Mouse (Mus musculus) kidney, postnatal 0 days (tissue): ENCODE measurements around the gene Hormad2. TPM values are rescaled to one million over a fixed set of nuclear protein-coding genes. Genes with fewer than 3 reads are reported as not detected.

Source experiments
- ATAC-seq: fragments of 200-750 bp; cut with Nextera tagmentation; replicated peaks from 2 replicates; pipeline ENCODE4 v1.8.0; 2017; ENCODE audit warnings: low read depth, moderate number of reproducible peaks, moderate TSS enrichment, moderate library complexity; ENCODE audit not compliant: low FRiP score
- DNase-seq: peaks from one replicate; pipeline ENCODE4 v3.0.0-alpha.2; 2016; ENCODE audit warnings: low spot score
- H3K27ac ChIP-seq: fragments of 300-500 bp; sonication (generic); 2 replicates; pipeline ENCODE4 v1.5.1; 2014; ENCODE audit warnings: mild to moderate bottlenecking
- H3K27me3 ChIP-seq: fragments of 300-500 bp; sonication (generic); 2 replicates; pipeline ENCODE4 v1.6.1; 2014; ENCODE audit warnings: low read length, mixed read lengths; ENCODE audit not compliant: insufficient read depth
- H3K36me3 ChIP-seq: fragments of 300-500 bp; sonication (generic); 2 replicates; pipeline ENCODE4 v1.6.1; 2014; ENCODE audit warnings: low read length, mixed read lengths; ENCODE audit not compliant: insufficient read depth
- H3K4me1 ChIP-seq: fragments of 300-500 bp; sonication (generic); replicated peaks from 2 replicates; pipeline ENCODE4 v1.6.1; 2014; ENCODE audit warnings: antibody characterized with exemption, low read length, mixed read lengths; ENCODE audit not compliant: insufficient read depth
- H3K4me2 ChIP-seq: fragments of 300-500 bp; sonication (generic); 2 replicates; pipeline ENCODE4 v1.6.1; 2014; ENCODE audit warnings: mild to moderate bottlenecking, low read length, moderate library complexity, mixed read lengths
- H3K4me3 ChIP-seq: fragments of 300-500 bp; sonication (generic); replicated peaks from 2 replicates; pipeline ENCODE4 v1.5.1; 2014; ENCODE audit warnings: low read depth, low read length
- H3K9ac ChIP-seq: fragments of 300-500 bp; sonication (generic); 2 replicates; pipeline ENCODE4 v1.6.1; 2014; ENCODE audit warnings: low read depth, low read length
- H3K9me3 ChIP-seq: fragments of 300-500 bp; sonication (generic); replicated peaks from 2 replicates; pipeline ENCODE4 v1.6.1; 2016; ENCODE audit warnings: low read length, inconsistent platforms, mixed read lengths
- CTCF ChIP-seq: IDR thresholded peaks from 2 replicates; pipeline ENCODE4 v1.5.1; 2016; ENCODE audit warnings: antibody characterized with exemption, low read depth, mild to moderate bottlenecking, moderate library complexity
- WGBS: fragments of 180-500 bp; shearing (Covaris S2); extraction: QIAGEN DNeasy Blood & Tissue Kit; methylation state at CpG from one replicate; pipeline ENCODE4 v1.1.7; 2014; 5-methylcytosine and 5-hydroxymethylcytosine counted together
- polyA plus RNA-seq: library from polyadenylated mRNA; unstranded; fragments of >200 nt; fragmentation: Nextera tagmentation; extraction: Ambion mirVana; gene quantifications from 2 replicates; pipeline ENCODE4 v1.2.1, GENCODE M21; 2015

Hormad2 gene
- polyA plus RNA-seq, 1 experiment from 2014 or later, result 0.26 TPM

DNA sequence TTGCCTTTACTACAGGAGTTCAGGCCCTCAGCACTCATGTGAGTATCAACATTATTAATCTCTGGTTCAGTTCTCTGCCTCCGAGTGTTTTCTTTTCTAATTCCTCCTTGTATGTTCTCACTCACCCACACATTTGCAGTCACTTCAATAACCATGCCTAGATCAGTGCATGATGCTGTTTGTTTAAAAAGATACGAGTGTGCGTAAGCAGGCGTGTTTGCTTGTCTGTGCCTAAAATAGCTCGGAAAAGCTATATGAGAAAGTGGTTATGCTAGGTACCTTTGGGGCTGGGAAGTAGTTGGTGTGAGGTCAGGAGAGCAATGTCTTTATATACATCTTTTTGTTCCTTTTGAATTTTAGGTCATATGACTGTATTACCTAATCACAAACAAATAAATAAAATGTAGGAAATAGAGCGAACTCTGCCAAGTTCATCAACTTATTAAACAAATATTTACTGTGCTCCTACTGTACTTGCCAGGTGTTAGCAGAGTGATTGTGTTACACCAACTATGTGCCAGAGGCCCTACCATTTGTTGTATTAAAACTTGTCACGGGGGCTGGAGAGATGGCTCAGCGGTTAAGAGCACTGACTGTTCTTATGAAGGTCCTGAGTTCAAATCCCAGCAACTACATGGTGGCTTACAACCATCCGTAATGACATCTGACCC is 100.7 kb downstream of the Hormad2 start:
- H3K9me3 ChIP-seq, result no peaks in the 10 kb centered on the region
- no peaks in the 10 kb centered on the region for H3K4me1 ChIP-seq
- H3K36me3 ChIP-seq, result no peaks in the 10 kb centered on the region
- H3K4me2 ChIP-seq, result no peak overlapping the region
- no peak overlapping the region for H3K9ac ChIP-seq
- H3K27me3 ChIP-seq, result no peaks in the 10 kb centered on the region
- 80% methylated on average over 9 of the region's 9 CpGs for WGBS
- no peak overlapping the region for H3K27ac ChIP-seq
- no peak for ATAC-seq
- no peak overlapping the region for H3K4me3 ChIP-seq
- TF ChIP-seq CTCF, result no peak
- DNase-seq, result no peak

DNA sequence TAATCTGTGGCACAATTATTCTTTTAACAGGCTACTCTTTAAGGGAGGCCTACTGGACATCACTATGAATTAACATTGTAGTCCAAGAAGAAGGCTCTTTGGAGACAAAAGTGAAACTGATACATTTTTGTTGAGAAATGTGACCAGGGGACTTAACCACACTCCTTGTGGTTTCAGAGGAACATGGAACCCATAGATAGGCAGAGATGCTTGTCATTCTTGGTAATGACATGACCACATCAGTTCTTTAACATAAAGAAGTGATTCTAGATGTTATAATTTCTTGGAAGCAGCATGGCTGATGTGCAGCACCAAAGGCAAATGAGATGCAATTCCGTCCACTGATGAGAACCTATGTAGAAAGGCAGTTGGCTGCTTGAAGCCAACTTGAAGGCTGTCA is 101.6 kb downstream of the Hormad2 start:
- DNase-seq, result no peak
- Histone ChIP-seq H3K4me3 (no peak overlapping the region), H3K4me2 (no peak overlapping the region), H3K9ac (no peak overlapping the region), H3K27me3 (no peaks in the 10 kb centered on the region), H3K36me3 (no peaks in the 10 kb centered on the region), H3K4me1 (no peaks in the 10 kb centered on the region), H3K27ac (no peak overlapping the region), H3K9me3 (no peaks in the 10 kb centered on the region)
- 95% methylated on average over 1 of the region's 1 CpGs for WGBS
- TF ChIP-seq CTCF, result no peak
- no peak for ATAC-seq

DNA sequence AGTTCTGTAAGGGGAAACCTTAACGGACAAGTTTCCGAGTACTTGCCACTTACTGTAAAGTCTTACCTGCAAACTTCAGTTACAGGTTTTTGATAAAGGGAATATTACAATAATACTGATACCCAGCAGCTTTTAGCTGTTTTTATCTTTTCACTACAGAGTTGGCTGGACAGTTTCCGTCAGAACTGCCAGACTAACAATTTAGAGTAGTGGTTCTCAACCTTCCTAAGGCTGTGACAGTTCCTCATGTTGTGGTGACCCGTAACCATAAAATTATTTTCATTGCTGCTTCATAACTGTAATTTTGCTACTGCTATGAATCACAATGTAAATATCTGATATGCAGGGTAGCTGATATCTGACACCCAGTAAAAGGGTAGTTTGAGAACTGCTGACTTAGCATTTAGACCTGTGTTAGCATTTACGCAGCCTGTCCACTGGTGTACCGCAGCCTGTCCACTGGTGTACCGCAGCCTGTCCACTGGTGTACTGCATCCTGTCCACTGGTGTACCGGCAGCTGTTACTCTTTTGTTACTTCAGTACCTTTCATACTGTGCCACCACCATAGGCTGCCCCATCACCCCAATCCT is 104.1 kb downstream of the Hormad2 start:
- Histone ChIP-seq H3K4me1 (no peaks in the 10 kb centered on the region), H3K4me2 (no peak overlapping the region), H3K9ac (no peak overlapping the region), H3K36me3 (no peaks in the 10 kb centered on the region), H3K4me3 (no peak overlapping the region), H3K27me3 (no peaks in the 10 kb centered on the region), H3K27ac (no peak overlapping the region), H3K9me3 (no peaks in the 10 kb centered on the region)
- ATAC-seq, result no peak
- TF ChIP-seq CTCF, result no peak
- WGBS, result 78% methylated on average over 8 of the region's 8 CpGs
- no peak for DNase-seq

DNA sequence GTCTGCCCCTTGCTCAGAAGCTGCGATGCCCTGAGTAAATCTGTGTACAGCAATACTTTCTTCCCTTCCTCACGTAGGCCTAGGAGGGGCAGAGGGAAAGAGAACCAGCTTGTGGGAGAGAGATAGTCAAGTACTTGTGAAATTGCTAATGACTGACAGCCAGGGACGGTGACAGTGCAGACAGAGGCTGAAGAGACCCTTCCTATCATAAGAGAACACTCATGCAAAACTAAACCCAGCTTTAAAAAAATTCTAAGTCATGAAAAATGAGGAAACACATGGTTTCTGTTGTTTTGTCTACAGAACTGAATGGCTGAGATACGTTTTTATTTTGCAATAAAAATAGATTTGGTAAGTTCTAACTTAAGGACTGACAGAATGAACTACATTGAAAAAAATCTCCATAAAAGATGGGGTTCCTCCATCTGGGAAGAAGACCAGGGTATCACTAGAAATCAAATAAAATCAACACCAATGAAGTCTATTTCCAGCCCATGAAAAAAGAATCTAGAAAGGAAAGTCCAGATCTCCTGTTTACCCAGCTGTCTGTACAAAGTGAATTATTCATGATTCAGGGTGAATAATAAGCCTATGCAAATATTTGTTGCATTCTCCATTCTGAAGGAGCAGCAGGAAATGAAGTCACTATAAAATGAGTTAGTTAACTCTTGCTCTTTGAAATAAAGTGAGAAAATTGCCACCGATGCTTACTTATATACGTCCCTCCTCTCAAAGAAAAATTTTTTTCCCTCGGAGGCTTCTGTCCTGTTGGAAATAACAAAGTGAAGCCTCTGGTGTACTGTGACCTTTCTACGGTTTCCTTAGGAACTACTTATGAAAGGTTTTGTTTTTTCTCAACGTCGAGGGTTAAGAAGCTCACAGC is 104.9 kb downstream of the Hormad2 start:
- Histone ChIP-seq H3K9ac (no peak overlapping the region), H3K36me3 (no peaks in the 10 kb centered on the region), H3K27ac (no peak overlapping the region), H3K27me3 (no peaks in the 10 kb centered on the region), H3K4me1 (no peaks in the 10 kb centered on the region), H3K4me2 (no peak overlapping the region), H3K4me3 (no peak overlapping the region), H3K9me3 (no peaks in the 10 kb centered on the region)
- no peak for ATAC-seq
- no peak for TF ChIP-seq CTCF
- WGBS, result 42% methylated on average over 10 of the region's 10 CpGs
- DNase-seq, result peak; percentile 57

DNA sequence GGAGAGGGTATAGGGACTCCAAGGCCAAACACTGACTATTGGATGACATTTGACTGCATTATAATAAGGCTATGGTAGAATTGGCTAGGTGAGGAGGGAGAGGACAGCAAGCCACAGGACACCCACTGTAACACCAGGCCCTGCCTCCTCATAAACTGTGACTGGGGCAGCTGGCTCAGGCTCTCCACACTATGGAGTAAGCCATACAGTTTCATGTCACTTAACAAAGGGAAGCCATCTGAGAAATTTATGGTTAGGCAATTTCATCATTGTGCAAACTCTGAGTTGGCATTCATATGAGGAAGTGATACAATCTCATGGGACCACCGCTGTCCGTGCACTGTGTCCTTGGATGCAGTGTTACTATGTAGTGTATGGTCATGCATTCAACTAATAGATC is 107.9 kb downstream of the Hormad2 start:
- Histone ChIP-seq H3K4me2 (no peak overlapping the region), H3K9me3 (no peaks in the 10 kb centered on the region), H3K27ac (no peak overlapping the region), H3K4me3 (no peak overlapping the region), H3K4me1 (no peaks in the 10 kb centered on the region), H3K9ac (no peak overlapping the region), H3K27me3 (no peaks in the 10 kb centered on the region), H3K36me3 (no peaks in the 10 kb centered on the region)
- ATAC-seq (no peak), DNase-seq (no peak)
- no peak for TF ChIP-seq CTCF
- WGBS, result 91% methylated on average over 2 of the region's 2 CpGs

DNA sequence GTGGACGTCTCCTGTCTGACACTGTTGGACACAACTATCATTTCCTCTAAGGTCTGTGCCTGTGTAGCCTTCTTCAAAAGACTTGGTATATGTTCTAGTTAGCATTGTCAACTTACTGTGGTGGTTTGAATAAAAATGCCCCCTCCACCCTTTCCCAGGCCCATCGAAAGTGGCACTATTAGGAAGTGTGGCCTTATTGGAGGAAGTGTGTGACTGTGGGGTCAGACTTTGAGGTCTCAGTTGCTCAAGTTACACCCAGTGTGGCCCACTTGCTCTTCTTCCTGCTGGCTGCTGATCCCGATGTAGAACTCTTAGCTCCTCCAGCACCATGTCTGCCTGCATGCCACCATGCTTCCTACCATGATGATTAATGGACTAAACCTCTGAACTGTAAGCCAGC is 112.7 kb downstream of the Hormad2 start:
- Histone ChIP-seq H3K4me1 (no peaks in the 10 kb centered on the region), H3K4me3 (no peak overlapping the region), H3K9me3 (no peaks in the 10 kb centered on the region), H3K36me3 (no peaks in the 10 kb centered on the region), H3K9ac (no peak overlapping the region), H3K4me2 (no peak overlapping the region), H3K27me3 (no peaks in the 10 kb centered on the region), H3K27ac (no peak overlapping the region)
- no peak for ATAC-seq
- no peak for DNase-seq
- no peak for TF ChIP-seq CTCF
- WGBS, result 64% methylated on average over 3 of the region's 3 CpGs
